Mouse (Mus musculus): ENCODE measurements around the gene Cmtm3. TPM values are rescaled to one million over a fixed set of nuclear protein-coding genes. Genes with fewer than 3 reads are reported as not detected.

Cmtm3 gene
- polyA plus RNA-seq, 1 experiment from 2014 or later = 76.8 TPM

GRCm38 (mm10) chr8:104332665-104333631 is 6.3 kb upstream of the Cmtm3 start:
- Histone ChIP-seq H3K27me3 (replicated peaks) (no peaks in the 10 kb centered on the region), H3K4me3 (no peak overlapping the region), H3K27ac (no peak overlapping the region), H3K36me3 (no peaks in the 10 kb centered on the region), H3K9me3 (no peaks in the 10 kb centered on the region), H3K4me1 (no peaks in the 10 kb centered on the region), H3K4me2 (replicated peaks) (no peak overlapping the region), H3K9ac (no peak overlapping the region)
- ATAC-seq (ENCODE audit: low FRiP score, low read depth) = no peak
- WGBS = 84% methylated on average over 5 of the region's 5 CpGs

GRCm38 (mm10) chr8:104333786-104334185 is 5.4 kb upstream of the Cmtm3 start:
- H3K9me3 ChIP-seq = no peaks in the 10 kb centered on the region
- ATAC-seq (ENCODE audit: low FRiP score, low read depth) = no peak
- no peak overlapping the region for H3K9ac ChIP-seq
- no peaks in the 10 kb centered on the region for H3K27me3 ChIP-seq (replicated peaks)
- H3K27ac ChIP-seq = no peak overlapping the region
- H3K4me3 ChIP-seq = no peak overlapping the region
- 78% methylated on average over 5 of the region's 5 CpGs for WGBS
- H3K4me1 ChIP-seq = no peaks in the 10 kb centered on the region
- H3K4me2 ChIP-seq (replicated peaks) = no peak overlapping the region
- no peaks in the 10 kb centered on the region for H3K36me3 ChIP-seq

GRCm38 (mm10) chr8:104334196-104334595 is 5.0 kb upstream of the Cmtm3 start:
- Histone ChIP-seq H3K9me3 (no peaks in the 10 kb centered on the region), H3K27me3 (replicated peaks) (no peaks in the 10 kb centered on the region), H3K4me3 (no peak overlapping the region), H3K9ac (no peak overlapping the region), H3K4me1 (no peaks in the 10 kb centered on the region), H3K36me3 (no peaks in the 10 kb centered on the region), H3K4me2 (replicated peaks) (no peak overlapping the region), H3K27ac (no peak overlapping the region)
- no peak for ATAC-seq (ENCODE audit: low FRiP score, low read depth)
- WGBS = 75% methylated on average over 1 of the region's 1 CpGs

- H3K27ac ChIP-seq = no peak overlapping the region
- no peak overlapping the region for H3K4me2 ChIP-seq (replicated peaks)
- H3K4me1 ChIP-seq = peaks cover 19% of the 10 kb centered on the region
- H3K4me3 ChIP-seq = no peak overlapping the region
- H3K27me3 ChIP-seq (replicated peaks) = no peaks in the 10 kb centered on the region
- H3K36me3 ChIP-seq = no peaks in the 10 kb centered on the region
- no peaks in the 10 kb centered on the region for H3K9me3 ChIP-seq
- H3K9ac ChIP-seq = no peak overlapping the region
- no peak for ATAC-seq (ENCODE audit: low FRiP score, low read depth)
- 85% methylated on average over 1 of the region's 1 CpGs for WGBS
Observed at GRCm38 (mm10) chr8:104336806-104337205, 2.4 kb upstream of the Cmtm3 start.

GRCm38 (mm10) chr8:104337890-104338289 is 1.3 kb upstream of the Cmtm3 start:
- no peak for ATAC-seq (ENCODE audit: low FRiP score, low read depth)
- Histone ChIP-seq H3K4me1 (peaks cover 19% of the 10 kb centered on the region), H3K27ac (no peak overlapping the region), H3K27me3 (replicated peaks) (no peaks in the 10 kb centered on the region), H3K9me3 (no peaks in the 10 kb centered on the region), H3K4me3 (no peak overlapping the region), H3K4me2 (replicated peaks) (no peak overlapping the region), H3K36me3 (no peaks in the 10 kb centered on the region), H3K9ac (no peak overlapping the region)
- WGBS = 54% methylated on average over 3 of the region's 3 CpGs

- Histone ChIP-seq H3K36me3 (no peaks in the 10 kb centered on the region), H3K4me2 (replicated peaks) (peak overlapping the region; percentile 80), H3K9me3 (no peaks in the 10 kb centered on the region), H3K4me3 (peak overlapping the region; percentile 57), H3K4me1 (peaks cover 19% of the 10 kb centered on the region), H3K27me3 (replicated peaks) (no peaks in the 10 kb centered on the region), H3K27ac (no peak overlapping the region), H3K9ac (peak overlapping the region; percentile 77)
- ATAC-seq (ENCODE audit: low FRiP score, low read depth) = no peak
- 1% methylated on average over 6 of the region's 6 CpGs for WGBS
Observed at GRCm38 (mm10) chr8:104339983-104340232, 698 bp downstream of the Cmtm3 start.

GRCm38 (mm10) chr8:104340233-104341105 is 1.3 kb downstream of the Cmtm3 start:
- peak overlapping the region; percentile 57 for H3K4me3 ChIP-seq
- no peaks in the 10 kb centered on the region for H3K27me3 ChIP-seq (replicated peaks)
- H3K27ac ChIP-seq = peak overlapping the region; percentile 20; the same call in 1 of the 2 replicates
- peak overlapping the region; percentile 80 for H3K4me2 ChIP-seq (replicated peaks)
- peaks cover 19% of the 10 kb centered on the region for H3K4me1 ChIP-seq
- ATAC-seq (ENCODE audit: low FRiP score, low read depth) = peak; percentile 77
- no peaks in the 10 kb centered on the region for H3K36me3 ChIP-seq
- no peaks in the 10 kb centered on the region for H3K9me3 ChIP-seq
- under 1% methylated on average over 47 of the region's 54 CpGs for WGBS
- peak overlapping the region; percentile 77 for H3K9ac ChIP-seq

- Histone ChIP-seq H3K9me3 (no peaks in the 10 kb centered on the region), H3K9ac (peak overlapping the region; percentile 77), H3K4me2 (replicated peaks) (peak overlapping the region; percentile 80), H3K4me1 (peaks cover 19% of the 10 kb centered on the region), H3K27me3 (replicated peaks) (no peaks in the 10 kb centered on the region), H3K4me3 (peak overlapping the region; percentile 57), H3K27ac (peak overlapping the region; percentile 20; the same call in 1 of the 2 replicates), H3K36me3 (no peaks in the 10 kb centered on the region)
- 2% methylated on average over 24 of the region's 24 CpGs for WGBS
- ATAC-seq (ENCODE audit: low FRiP score, low read depth) = peak; percentile 69
Observed at GRCm38 (mm10) chr8:104341106-104341561, 1.9 kb downstream of the Cmtm3 start.

GRCm38 (mm10) chr8:104341678-104342077 is 2.5 kb downstream of the Cmtm3 start:
- peaks cover 19% of the 10 kb centered on the region for H3K4me1 ChIP-seq
- ATAC-seq (ENCODE audit: low FRiP score, low read depth) = no peak
- H3K27ac ChIP-seq = no peak overlapping the region
- peak overlapping the region; percentile 80 for H3K4me2 ChIP-seq (replicated peaks)
- H3K4me3 ChIP-seq = no peak overlapping the region
- 52% methylated on average over 6 of the region's 6 CpGs for WGBS
- peaks cover 2% of the 10 kb centered on the region; the same call in 1 of the 2 replicates for H3K36me3 ChIP-seq
- no peaks in the 10 kb centered on the region for H3K27me3 ChIP-seq (replicated peaks)
- H3K9me3 ChIP-seq = no peaks in the 10 kb centered on the region
- H3K9ac ChIP-seq = no peak overlapping the region

GRCm38 (mm10) chr8:104342426-104342825 is 3.2 kb downstream of the Cmtm3 start:
- H3K27ac ChIP-seq = no peak overlapping the region
- no peak for ATAC-seq (ENCODE audit: low FRiP score, low read depth)
- no peak overlapping the region for H3K4me3 ChIP-seq
- H3K4me2 ChIP-seq (replicated peaks) = no peak overlapping the region
- H3K36me3 ChIP-seq = peaks cover 4% of the 10 kb centered on the region
- no peak overlapping the region for H3K9ac ChIP-seq
- H3K4me1 ChIP-seq = peaks cover 19% of the 10 kb centered on the region
- no peaks in the 10 kb centered on the region for H3K9me3 ChIP-seq
- H3K27me3 ChIP-seq (replicated peaks) = no peaks in the 10 kb centered on the region
- 81% methylated on average over 5 of the region's 5 CpGs for WGBS

GRCm38 (mm10) chr8:104343957-104344356 is 4.7 kb downstream of the Cmtm3 start:
- Histone ChIP-seq H3K9ac (no peak overlapping the region), H3K27ac (no peak overlapping the region), H3K9me3 (no peaks in the 10 kb centered on the region), H3K4me1 (peaks cover 19% of the 10 kb centered on the region), H3K36me3 (peaks cover 10% of the 10 kb centered on the region), H3K4me2 (replicated peaks) (no peak overlapping the region), H3K27me3 (replicated peaks) (no peaks in the 10 kb centered on the region), H3K4me3 (no peak overlapping the region)
- WGBS = 14% methylated on average over 7 of the region's 7 CpGs
- ATAC-seq (ENCODE audit: low FRiP score, low read depth) = peak; percentile 19; the same call in 1 of the 2 replicates

- H3K27me3 ChIP-seq (replicated peaks) = no peaks in the 10 kb centered on the region
- no peaks in the 10 kb centered on the region for H3K9me3 ChIP-seq
- ATAC-seq (ENCODE audit: low FRiP score, low read depth) = no peak
- no peak overlapping the region for H3K4me3 ChIP-seq
- H3K9ac ChIP-seq = no peak overlapping the region
- peaks cover 15% of the 10 kb centered on the region for H3K4me1 ChIP-seq
- no peak overlapping the region for H3K4me2 ChIP-seq (replicated peaks)
- WGBS = 97% methylated on average over 5 of the region's 5 CpGs
- no peak overlapping the region for H3K27ac ChIP-seq
- H3K36me3 ChIP-seq = peaks cover 10% of the 10 kb centered on the region
Observed at GRCm38 (mm10) chr8:104344622-104345021, 5.4 kb downstream of the Cmtm3 start.

Measured in neural tube, embryonic 12.5 days (tissue).